Mouse (Mus musculus) mouse trophoblast stem cell (cell line): ENCODE data around the gene Klf16.

ENCODE experiments used
- in situ Hi-C, 2 experiments: fragments of 300-500 bp; cut with MseI, MboI; formaldehyde crosslinking; loops; 2 replicates in 1 of 2; 3 replicates in 1 of 2; pipeline ENCODE4 v1.15.1; 2025

The Klf16 gene

DNA sequence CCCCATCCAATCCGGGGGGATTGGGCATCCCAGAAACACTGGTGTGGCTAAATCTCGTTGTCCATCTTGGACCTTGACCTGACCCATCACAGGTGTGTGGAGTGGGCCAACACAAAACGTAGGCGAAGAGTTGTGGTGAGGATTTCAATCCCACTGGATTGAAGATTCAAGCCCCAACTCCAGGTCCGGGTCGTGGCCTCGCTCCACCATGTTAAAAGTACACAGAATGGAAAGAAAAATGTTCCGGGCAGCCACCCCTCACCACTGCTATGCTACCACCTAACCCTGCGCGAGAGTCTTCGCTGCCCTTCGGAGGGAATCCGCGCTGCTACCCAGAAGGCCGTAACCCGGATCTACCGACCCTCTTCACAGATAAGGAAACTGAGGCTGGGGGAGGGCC, 1.2 kb downstream of the Klf16 start:
- in situ Hi-C loops, result no loop called here

GRCm38 (mm10) chr10:80574896-80575295, 2.2 kb downstream of the Klf16 start:
- in situ Hi-C loops, result no loop called here

GRCm38 (mm10) chr10:80573944-80574343, 3.2 kb downstream of the Klf16 start:
- in situ Hi-C loops, result no loop called here

DNA sequence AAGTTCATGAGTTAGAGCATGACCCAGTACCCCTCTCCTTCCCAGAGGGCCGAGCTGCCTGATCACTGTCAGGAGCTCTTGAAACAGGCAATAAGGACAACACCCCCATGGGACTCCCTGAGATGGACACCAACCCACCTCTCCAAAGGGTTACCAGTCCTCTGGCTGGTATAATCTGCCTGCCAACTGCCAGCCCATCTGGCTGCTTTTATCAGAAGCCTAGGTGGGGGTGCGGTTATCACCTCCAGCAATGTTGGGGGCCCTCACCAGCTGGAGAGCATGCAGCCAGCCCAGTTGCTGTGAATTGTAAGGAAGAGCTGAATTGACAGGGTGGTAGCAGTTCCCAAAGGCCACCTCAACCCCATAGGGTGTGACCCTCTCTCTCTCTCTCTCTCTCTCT, 4.6 kb downstream of the Klf16 start:
- in situ Hi-C loops, result no loop called here

DNA sequence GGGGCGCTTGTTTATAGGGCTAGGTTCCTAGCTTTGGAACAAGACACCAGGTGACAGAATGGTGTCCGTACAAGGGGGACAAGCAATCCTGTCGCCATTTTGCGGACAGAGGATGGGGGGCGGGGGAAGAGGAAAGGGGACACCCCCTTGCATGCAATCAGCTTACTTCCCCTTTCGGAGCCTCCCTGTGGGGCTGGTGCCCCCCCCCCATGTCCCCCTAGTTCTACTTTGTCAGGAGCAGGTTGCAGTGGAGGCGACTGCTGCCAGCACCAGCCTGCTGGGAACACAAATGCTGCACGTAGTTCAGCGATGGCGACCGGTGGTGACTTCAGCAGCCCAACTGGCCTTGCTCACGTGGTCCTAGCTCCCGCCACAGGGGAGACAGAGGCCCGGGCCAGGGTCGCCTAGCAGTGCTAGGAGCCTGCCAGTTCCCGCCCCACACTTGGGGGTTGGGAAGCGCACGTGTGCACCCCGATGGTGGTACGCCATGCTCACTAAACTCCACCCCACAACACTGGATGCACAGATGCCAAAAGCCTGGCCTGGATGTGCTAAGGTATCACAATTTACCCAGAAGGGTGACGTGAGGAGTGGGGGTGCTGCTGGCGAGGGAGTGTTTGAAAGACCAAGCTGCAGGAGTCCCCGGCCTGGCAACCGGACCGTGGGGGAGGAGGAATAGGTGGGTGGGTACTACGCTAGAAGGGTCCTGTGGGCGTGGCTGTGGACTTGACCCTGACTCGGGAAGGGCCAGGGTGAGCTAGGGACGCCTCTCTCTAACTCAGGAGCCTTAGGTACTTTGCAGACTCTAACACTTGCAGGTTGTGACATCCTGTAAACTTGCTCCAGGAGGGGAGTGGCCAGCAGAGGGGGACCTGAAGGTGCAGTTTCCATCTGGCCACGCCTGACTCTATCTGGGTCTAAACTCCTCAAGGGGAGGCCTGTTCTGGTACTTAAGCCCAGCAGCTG, 6.0 kb downstream of the Klf16 start:
- in situ Hi-C loops, result no loop called here

- in situ Hi-C loops, result no loop called here
Observed at GRCm38 (mm10) chr10:80570419-80570818, 6.7 kb downstream of the Klf16 start.

DNA sequence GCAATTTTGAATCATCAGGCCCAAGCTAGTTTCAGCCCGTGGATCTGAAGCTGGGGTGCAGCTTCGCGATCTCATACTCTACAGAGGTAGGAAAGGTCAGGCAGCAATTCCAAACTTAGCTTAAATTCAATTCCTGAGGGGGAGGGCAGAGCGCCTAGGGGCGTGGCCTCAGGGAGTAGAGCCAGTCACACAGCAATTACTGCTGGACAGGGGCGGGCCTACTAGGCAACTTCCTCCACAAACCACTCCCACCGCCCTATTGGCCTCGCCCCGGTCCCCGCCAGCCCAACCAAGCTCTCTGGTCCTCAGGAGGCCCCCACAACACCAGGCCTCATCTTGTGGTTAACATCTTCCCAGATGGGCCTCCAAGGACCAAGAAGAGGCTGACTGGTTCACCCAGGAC, 7.5 kb downstream of the Klf16 start:
- in situ Hi-C loops, result no loop called here

- in situ Hi-C loops, result no loop called here
Observed at GRCm38 (mm10) chr10:80568876-80569275, 8.2 kb downstream of the Klf16 start.

DNA sequence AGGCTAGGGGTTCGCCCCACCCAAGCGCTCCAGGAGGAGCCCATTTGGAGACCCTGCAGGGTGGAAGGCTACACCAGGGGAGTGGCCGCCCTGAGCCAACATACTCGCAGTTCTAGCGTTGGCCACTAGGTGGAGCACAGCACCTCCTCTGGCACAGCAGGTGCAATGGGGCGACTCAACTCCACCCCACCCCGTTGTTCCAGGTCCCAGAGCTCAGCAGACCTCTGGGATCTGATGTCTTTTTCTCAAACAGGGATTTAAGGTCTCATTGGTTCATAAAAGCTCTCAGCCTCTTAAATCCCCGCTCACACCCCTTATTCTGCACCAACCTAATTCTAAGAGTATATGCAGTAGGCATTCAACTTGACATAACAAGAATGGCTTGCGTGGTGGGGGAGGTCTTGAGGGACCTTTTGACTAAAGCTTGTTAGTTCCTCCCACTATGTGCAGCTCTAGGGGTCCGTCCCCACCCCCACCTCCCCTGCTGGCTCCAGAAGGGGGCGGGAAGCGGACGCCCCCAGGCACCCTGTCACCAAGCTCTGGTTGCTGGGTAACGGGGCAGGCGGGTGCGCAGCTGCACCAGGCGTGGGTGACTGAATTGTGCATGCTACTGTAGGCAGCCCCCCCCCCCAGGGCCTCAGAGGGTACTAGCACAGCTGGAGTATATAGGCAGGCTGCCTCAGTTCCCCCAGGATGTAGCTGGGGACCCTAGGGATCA, 10.6 kb downstream of the Klf16 start:
- in situ Hi-C loops, result no loop called here

GRCm38 (mm10) chr10:80561116-80561944, 15.8 kb downstream of the Klf16 start, which contains the start of gene Rexo1:
Gene Rexo1, minus strand, starts transcription at chr10:80561560.
- in situ Hi-C loops, result no loop called here

- in situ Hi-C loops, result no loop called here
Observed at GRCm38 (mm10) chr10:80560621-80561020, 16.5 kb downstream of the Klf16 start.

DNA sequence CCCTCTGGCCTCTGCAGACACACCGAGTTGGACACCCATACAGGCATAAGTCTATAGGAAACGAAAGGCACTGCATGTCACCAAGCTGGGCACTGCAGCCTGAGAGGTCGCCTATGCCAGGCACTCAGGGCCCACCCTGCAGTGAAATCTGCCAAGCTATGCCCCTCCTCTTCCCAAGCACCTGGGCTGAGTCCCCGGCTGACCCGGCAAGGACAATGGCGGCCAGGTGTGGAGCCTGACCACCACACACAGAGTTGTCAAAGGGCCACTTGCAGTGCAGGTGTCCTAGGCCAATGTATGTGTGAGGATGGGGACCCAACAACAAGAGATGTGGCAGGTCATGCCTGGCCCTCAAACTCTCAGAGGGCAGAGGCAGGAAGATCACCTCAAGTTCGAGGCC, 17.7 kb downstream of the Klf16 start:
- in situ Hi-C loops, result no loop called here

DNA sequence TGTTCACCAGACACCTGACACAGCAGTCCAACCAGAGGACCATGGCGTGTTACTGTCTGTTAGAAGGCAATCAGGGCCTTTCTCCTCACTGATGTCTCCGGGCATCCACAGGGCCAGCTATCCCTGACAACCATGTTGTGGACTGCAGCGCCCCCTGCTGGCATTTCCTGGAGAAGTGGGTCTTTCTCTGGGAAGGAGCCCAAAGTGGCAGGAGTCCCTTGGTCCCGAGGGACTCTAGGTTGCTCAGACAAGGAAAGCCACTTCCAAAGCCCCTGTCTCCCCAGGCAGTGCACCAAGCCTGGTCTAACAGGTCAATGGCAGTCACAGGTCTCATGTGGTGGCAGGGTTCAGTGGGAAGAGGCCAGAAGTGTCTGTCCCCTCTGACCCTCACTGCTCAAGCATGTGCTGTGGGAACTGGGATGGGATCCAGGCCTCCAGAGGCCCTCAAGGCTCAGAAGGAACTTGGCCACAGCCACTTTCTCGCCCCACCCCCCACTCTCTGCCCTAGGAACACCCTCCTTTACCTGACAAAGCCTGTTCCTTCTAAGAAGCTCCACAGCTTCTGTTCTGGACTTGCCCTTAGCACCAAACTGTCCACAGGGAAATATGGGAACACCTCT, 19.7 kb downstream of the Klf16 start:
- in situ Hi-C loops, result no loop called here

DNA sequence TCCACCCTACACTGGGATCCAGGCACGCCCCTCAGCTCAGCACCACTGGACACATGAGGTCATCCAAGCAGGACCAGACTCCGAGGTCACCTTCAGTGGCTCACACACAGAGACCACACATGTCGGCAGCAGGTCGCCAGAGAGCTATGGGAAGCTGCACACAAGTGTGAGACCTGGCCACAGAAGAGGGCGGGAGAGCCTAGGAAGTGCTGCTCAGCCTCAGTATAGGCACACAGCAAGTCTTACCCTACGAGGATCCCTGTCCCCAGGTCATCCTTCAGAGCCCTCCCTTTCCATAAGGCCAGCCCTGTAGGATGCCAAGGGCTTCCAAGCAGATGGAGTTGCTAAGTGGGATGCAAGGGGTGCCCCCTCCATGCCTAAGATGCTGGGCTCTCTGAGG, 23.1 kb downstream of the Klf16 start:
- in situ Hi-C loops, result no loop called here

GRCm38 (mm10) chr10:80553575-80553974, 23.5 kb downstream of the Klf16 start:
- in situ Hi-C loops, result no loop called here

DNA sequence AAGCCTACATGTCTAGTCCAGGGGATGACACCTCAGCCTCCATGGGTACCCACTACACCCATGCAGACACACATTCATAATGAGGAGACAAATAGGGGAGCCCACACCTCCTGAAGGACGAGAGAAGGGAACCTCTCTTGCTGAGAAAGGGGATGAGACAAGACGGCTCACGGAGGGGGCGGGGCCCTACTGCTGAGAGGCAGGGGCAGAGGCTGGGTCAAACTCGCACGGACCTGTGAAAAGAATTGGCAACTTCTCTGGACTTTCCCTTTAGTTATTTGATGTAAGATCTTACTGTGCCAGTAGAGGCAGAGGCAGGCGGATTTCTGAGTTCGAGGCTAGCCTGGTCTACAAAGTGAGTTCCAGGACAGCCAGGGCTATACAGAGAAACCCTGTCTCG, 24.8 kb downstream of the Klf16 start:
- in situ Hi-C loops, result no loop called here

GRCm38 (mm10) chr10:80549279-80549678, 27.8 kb downstream of the Klf16 start:
- in situ Hi-C loops, result no loop called here

DNA sequence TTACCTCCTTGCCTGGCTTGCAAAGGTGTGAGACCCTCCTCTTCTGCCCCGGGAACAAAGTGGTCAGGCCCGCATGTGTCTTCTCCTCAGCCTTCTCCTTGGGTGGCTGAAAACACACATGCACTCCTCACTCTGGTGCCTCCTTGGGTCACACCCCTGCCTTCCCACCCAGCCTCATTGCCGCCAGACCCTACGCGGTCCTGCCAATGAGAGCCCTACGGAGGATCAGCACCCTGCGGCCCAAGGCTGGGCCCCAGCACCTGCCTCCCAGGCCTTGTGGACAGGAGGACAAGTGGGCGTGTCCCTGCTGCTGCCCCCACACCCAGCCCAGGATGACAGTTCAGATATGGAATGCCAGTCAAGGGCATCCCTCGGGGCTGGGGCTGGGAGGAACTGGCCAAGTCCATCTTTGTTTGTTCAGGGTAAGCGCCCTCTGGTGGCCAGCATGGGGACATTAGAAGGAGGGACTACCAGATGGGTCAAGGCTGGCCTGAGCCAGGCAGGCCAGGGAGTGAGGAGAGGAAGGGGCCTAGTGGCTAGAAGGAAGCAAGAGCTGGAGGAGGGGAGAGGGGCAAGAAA, 28.6 kb downstream of the Klf16 start:
- in situ Hi-C loops, result no loop called here

DNA sequence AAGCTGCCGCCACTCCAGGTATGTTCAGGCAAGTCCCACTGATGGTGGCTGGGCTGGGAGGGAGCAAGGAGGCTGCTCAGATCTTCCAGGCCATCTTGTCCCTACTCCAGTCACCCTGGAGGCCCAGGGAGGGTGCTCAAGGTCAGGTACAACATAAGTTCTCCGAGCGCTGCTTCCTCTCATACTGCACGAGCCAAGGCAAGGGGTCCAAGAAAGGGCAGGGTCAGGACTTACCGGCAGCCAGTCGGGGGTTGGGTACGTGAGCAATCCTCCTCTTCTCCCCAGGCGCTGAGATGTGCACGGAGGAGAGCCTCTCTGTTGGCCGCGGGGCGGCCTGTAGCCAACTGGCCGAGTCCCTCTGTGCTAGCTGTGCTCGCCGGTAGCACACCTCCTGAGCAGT, 29.6 kb downstream of the Klf16 start:
- in situ Hi-C loops, result no loop called here

- in situ Hi-C loops, result no loop called here
Observed at GRCm38 (mm10) chr10:80546945-80547344, 30.2 kb downstream of the Klf16 start.

DNA sequence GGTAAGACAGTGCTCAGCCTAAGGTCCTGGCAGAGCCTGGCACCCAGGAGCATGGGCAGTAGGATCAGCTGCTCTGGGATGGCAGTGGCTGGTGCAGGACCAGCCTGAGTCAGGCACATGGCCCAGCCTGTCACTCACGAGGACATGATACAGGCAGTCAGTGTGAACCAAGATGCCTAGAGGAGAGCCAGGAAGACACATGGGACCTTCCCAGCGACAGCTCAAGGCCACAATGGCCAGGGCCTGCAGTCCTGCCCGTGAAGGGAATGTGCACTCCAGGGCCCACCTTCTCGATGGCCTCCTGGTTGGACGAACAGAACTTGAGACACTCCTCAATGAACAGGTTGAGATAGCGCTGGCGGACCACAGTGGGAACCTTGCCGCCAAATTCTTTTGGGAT, 31.5 kb downstream of the Klf16 start:
- in situ Hi-C loops, result no loop called here
